Mouse (Mus musculus) CH12.LX (cell line): ENCODE results near the gene Rpp25.

Source experiments
- EP300 ChIP-seq: IDR thresholded peaks from 2 replicates; pipeline ENCODE4 v1.6.1; 2011; ENCODE audit warnings: low read length, improper control_type of control experiment
- MAZ ChIP-seq: IDR thresholded peaks from 2 replicates; pipeline ENCODE4 v1.6.1; 2012; ENCODE audit warnings: low read depth, mild to moderate bottlenecking, inconsistent platforms, low read length, improper control_type of control experiment, moderate library complexity
- POLR2A ChIP-seq: IDR thresholded peaks from 2 replicates; pipeline ENCODE4 v1.6.1; 2011; ENCODE audit warnings: low read depth, mild to moderate bottlenecking, improper control_type of control experiment, low read length
- ZC3H11A ChIP-seq: IDR thresholded peaks from 2 replicates; pipeline ENCODE4 v1.6.1; 2012; ENCODE audit warnings: low read depth, mild to moderate bottlenecking, inconsistent platforms, low read length, improper control_type of control experiment

DNA sequence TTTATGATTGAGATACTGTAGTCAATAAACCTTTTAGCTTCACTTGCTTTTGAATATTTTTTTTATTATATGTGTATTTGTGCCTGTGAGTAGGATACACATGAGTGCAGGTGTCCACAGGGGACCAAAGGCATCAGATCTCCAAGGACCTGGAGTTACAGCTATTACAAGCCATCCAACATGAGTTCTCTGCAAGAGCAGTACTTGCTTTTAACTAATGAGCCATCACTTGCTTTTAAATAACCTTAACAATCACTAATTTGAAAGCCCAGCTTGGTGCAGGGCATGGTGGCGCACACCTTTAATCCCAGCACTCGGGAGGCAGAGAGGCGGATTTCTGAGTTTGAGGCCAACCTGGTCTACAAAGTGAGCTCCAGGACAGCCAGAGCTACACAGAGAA, 50.9 kb downstream of the Rpp25 start:
- TF ChIP-seq EP300 = no peak
- TF ChIP-seq POLR2A = no peak
- no peak for TF ChIP-seq MAZ
- no peak for TF ChIP-seq ZC3H11A
